Mouse (Mus musculus) MEL (cell line): Measurements from ENCODE around the gene Rassf3.

ENCODE experiments used
- CTCF ChIP-seq, 3 experiments: IDR thresholded peaks in 2 of 3; conservative IDR thresholded peaks in 1 of 3; 2 replicates each; pipeline ENCODE4 v1.5.1; 2011 to 2012; ENCODE audit warnings: low read length in 3 of 3, low read depth in 2 of 3, mild to moderate bottlenecking in 2 of 3, improper control_type of control experiment in 1 of 3, inconsistent platforms in 1 of 3, mixed read lengths in 1 of 3, moderate library complexity in 1 of 3; ENCODE audit not compliant: control insufficient read depth in 1 of 3, insufficient read depth in 1 of 3, poor library complexity in 1 of 3, severe bottlenecking in 1 of 3
- E2F4 ChIP-seq: IDR thresholded peaks from 2 replicates; pipeline ENCODE4 v1.6.1; 2011; ENCODE audit warnings: low read depth, low read length, improper control_type of control experiment, borderline replicate concordance
- ELF1 ChIP-seq: IDR thresholded peaks from 2 replicates; pipeline ENCODE4 v1.6.1; 2014; ENCODE audit warnings: low read depth, mild to moderate bottlenecking, inconsistent platforms, low read length, improper control_type of control experiment, moderate library complexity
- GABPA ChIP-seq: IDR thresholded peaks from 2 replicates; pipeline ENCODE4 v1.6.1; 2012; ENCODE audit warnings: low read depth, mild to moderate bottlenecking, inconsistent platforms, low read length, improper control_type of control experiment, moderate library complexity
- GATA1 ChIP-seq: IDR thresholded peaks from 2 replicates; pipeline ENCODE4 v1.6.1; 2011; ENCODE audit warnings: low read depth, low read length, improper control_type of control experiment
- MAFK ChIP-seq: IDR thresholded peaks from 2 replicates; pipeline ENCODE4 v1.6.1; 2011; ENCODE audit warnings: low read depth, mild to moderate bottlenecking, low read length, improper control_type of control experiment, borderline replicate concordance
- MAX ChIP-seq: IDR thresholded peaks from 2 replicates; pipeline ENCODE4 v1.6.1; 2011; ENCODE audit warnings: low read length, improper control_type of control experiment
- MXI1 ChIP-seq: IDR thresholded peaks from 2 replicates; pipeline ENCODE4 v1.6.1; 2011; ENCODE audit warnings: mild to moderate bottlenecking, low read depth, low read length, improper control_type of control experiment
- POLR2A ChIP-seq, 2 experiments: IDR thresholded peaks; 2 replicates each; pipeline ENCODE4 v1.6.1; 2011 to 2012; ENCODE audit warnings: low read length in 2 of 2, mild to moderate bottlenecking in 2 of 2, control low read depth in 1 of 2, improper control_type of control experiment in 1 of 2, low read depth in 1 of 2, moderate library complexity in 1 of 2; ENCODE audit not compliant: control insufficient read depth in 1 of 2, insufficient read depth in 1 of 2, poor library complexity in 1 of 2
- POLR2AphosphoS2 ChIP-seq: IDR thresholded peaks from 2 replicates; pipeline ENCODE4 v1.6.1; 2011; ENCODE audit warnings: low read length, improper control_type of control experiment
- RAD21 ChIP-seq: IDR thresholded peaks from 2 replicates; pipeline ENCODE4 v1.6.1; 2011; ENCODE audit warnings: mild to moderate bottlenecking, low read depth, low read length, improper control_type of control experiment
- USF1 ChIP-seq: IDR thresholded peaks from 2 replicates; pipeline ENCODE4 v1.6.1; 2014; ENCODE audit warnings: low read depth, mild to moderate bottlenecking, inconsistent platforms, low read length, improper control_type of control experiment, moderate library complexity
- ZMIZ1 ChIP-seq: IDR thresholded peaks from 2 replicates; pipeline ENCODE4 v1.6.1; 2012; ENCODE audit warnings: low read depth, mild to moderate bottlenecking, inconsistent platforms, low read length, improper control_type of control experiment, moderate library complexity

- TF ChIP-seq MXI1 (no peak), POLR2A (IDR thresholded peaks at IDR 0.05; ENCODE audit: control insufficient read depth in 1 of 2, insufficient read depth in 1 of 2, low read depth in 1 of 2, low read length in 2 of 2, poor library complexity in 1 of 2) (no peak), CTCF (IDR thresholded peaks at IDR 0.05 in 2 of 3, conservative IDR thresholded peaks at IDR 0.05 in 1 of 3; ENCODE audit: control insufficient read depth in 1 of 3, insufficient read depth in 1 of 3, low read depth in 2 of 3, low read length in 3 of 3, poor library complexity in 1 of 3, severe bottlenecking in 1 of 3) (no peak), GATA1 (no peak), ELF1 (no peak), MAFK (no peak), ZMIZ1 (no peak), GABPA (no peak), USF1 (no peak), MAX (no peak), POLR2AphosphoS2 (no peak), RAD21 (no peak), E2F4 (no peak)
These were observed 84.2 kb downstream of the Rassf3 start for GRCm38 (mm10) chr10:121391901-121392300.
